Mouse (Mus musculus): ENCODE data around the gene Slc39a1.

DNA sequence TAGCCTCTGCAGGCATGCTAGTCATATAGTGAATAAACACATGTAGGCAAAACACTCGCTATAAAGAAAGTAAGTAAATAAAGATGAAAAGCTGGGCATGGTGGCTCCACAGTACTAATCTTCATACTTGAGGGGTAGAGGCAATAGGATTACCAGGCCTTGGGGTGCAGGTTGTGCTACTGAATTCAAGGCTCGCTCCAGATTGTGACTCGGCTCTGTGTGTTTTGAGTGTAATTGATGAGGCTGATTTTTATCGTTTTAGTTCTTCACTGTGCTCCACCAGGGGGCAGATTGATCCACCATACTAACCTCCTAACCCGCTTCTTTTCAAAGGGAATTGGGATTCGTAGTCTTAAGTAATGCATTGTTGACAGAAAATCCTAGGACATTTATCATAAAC, 27.9 kb upstream of the Slc39a1 start:
- TF ChIP-seq CTCF (IDR thresholded peaks at IDR 0.05; ENCODE audit: control insufficient read depth, insufficient read depth, insufficient read length) (no peak), MAX (IDR thresholded peaks at IDR 0.05) (no peak), FOSL1 (IDR thresholded peaks at IDR 0.05; ENCODE audit: insufficient read depth, low read length, poor library complexity, severe bottlenecking) (no peak), MYOD1 (IDR thresholded peaks at IDR 0.05; ENCODE audit: control insufficient read depth, insufficient read length, low read depth) (no peak)
